Mouse (Mus musculus) granulocyte monocyte progenitor cell, adult 5-6 weeks (primary cell): Measurements from ENCODE around the gene Zfp54. TPM values are rescaled to one million over a fixed set of nuclear protein-coding genes. Genes with fewer than 3 reads are reported as not detected.
"Not testable (repeated sequence)": the region's sequence is repeated elsewhere in the genome, so short reads cannot be mapped to it uniquely, and the experiment has no call there.

ENCODE experiments used
- ATAC-seq: replicated peaks from 2 replicates; pipeline ENCODE4 v1.8.0; 2016; ENCODE audit warnings: mild to moderate bottlenecking, moderate TSS enrichment, inconsistent platforms; ENCODE audit not compliant: poor library complexity, severe bottlenecking
- total RNA-seq, 2 experiments: library from RNA; stranded (forward) in 1 of 2; stranded (reverse) in 1 of 2; fragments of 200-712, 200-1000 nt in 1 of 2; fragments of >200 nt in 1 of 2; fragmentation: Nextera tagmentation in 1 of 2; gene quantifications; 2 replicates each; pipeline ENCODE4 v1.2.3; 2014 to 2017

Zfp54 gene
- total RNA-seq (2014; fragmentation: Nextera tagmentation) (4.7 and 7.8 TPM in 2 replicates), total RNA-seq (2017) (7.5 and 10.7 TPM in 2 replicates)

- ATAC-seq, result peak; percentile 99
Observed at GRCm38 (mm10) chr17:21422664-21423599, at the start of gene Zfp54. Zfp54 (plus strand) TSS chr17:21423227.

- ATAC-seq, result no peak
Observed at GRCm38 (mm10) chr17:21375311-21375710, 47.7 kb upstream of the Zfp54 start.

GRCm38 (mm10) chr17:21383391-21384056 lies 39.5 kb upstream of the Zfp54 start, which contains the start of gene Zfp677:
Zfp677 (plus strand) TSS chr17:21383748.
- peak; percentile 100 for ATAC-seq

GRCm38 (mm10) chr17:21384057-21384411 lies 39.0 kb upstream of the Zfp54 start:
- no peak; the same call in 1 of the 2 replicates for ATAC-seq

GRCm38 (mm10) chr17:21438806-21439400 lies 15.9 kb downstream of the Zfp54 start:
- not testable (repeated sequence) for ATAC-seq

GRCm38 (mm10) chr17:21449669-21450068 lies 26.6 kb downstream of the Zfp54 start:
- ATAC-seq, result peak; percentile 71

- peak; percentile 98 for ATAC-seq
Observed at GRCm38 (mm10) chr17:21450138-21450704, 27.2 kb downstream of the Zfp54 start, which contains the start of gene Zfp51. Zfp51 (plus strand) TSS chr17:21450374.

- no peak for ATAC-seq
Observed at GRCm38 (mm10) chr17:21463550-21463949, 40.5 kb downstream of the Zfp54 start.

GRCm38 (mm10) chr17:21472032-21472652 lies 49.1 kb downstream of the Zfp54 start:
- ATAC-seq, result no peak

- no peak for ATAC-seq
Observed at GRCm38 (mm10) chr17:21472653-21473307, 49.8 kb downstream of the Zfp54 start.

GRCm38 (mm10) chr17:21473362-21474190 lies 50.5 kb downstream of the Zfp54 start:
- ATAC-seq, result no peak

- ATAC-seq, result not testable (repeated sequence)
Observed at GRCm38 (mm10) chr17:21474729-21475128, 51.7 kb downstream of the Zfp54 start.

GRCm38 (mm10) chr17:21475290-21475689 lies 52.3 kb downstream of the Zfp54 start:
- ATAC-seq, result not testable (repeated sequence)

- ATAC-seq, result not testable (repeated sequence)
Observed at GRCm38 (mm10) chr17:21476351-21476750, 53.3 kb downstream of the Zfp54 start.

- ATAC-seq, result not testable (repeated sequence)
Observed at GRCm38 (mm10) chr17:21478103-21478777, 55.2 kb downstream of the Zfp54 start.
